Mouse (Mus musculus) limb, embryonic 10.5 days (tissue): ENCODE measurements around the gene Ank3. TPM values are rescaled to one million over a fixed set of nuclear protein-coding genes. Genes with fewer than 3 reads are reported as not detected.
A peak's percentile ranks its signal among the peaks of the same experiment; 100 is the strongest.

Source experiments
- DNase-seq: peaks from one replicate; pipeline ENCODE4 v3.0.0-alpha.2; 2017; ENCODE audit warnings: low spot score
- H3K27ac ChIP-seq: fragments of 300-500 bp; sonication (generic); 2 replicates; pipeline ENCODE4 v1.5.1; 2016; ENCODE audit warnings: mild to moderate bottlenecking
- H3K27me3 ChIP-seq: fragments of 300-500 bp; sonication (generic); 2 replicates; pipeline ENCODE4 v1.6.1; 2016; ENCODE audit warnings: low read depth, mild to moderate bottlenecking; ENCODE audit not compliant: poor library complexity, severe bottlenecking
- H3K36me3 ChIP-seq: fragments of 300-500 bp; sonication (generic); 2 replicates; pipeline ENCODE4 v1.6.1; 2016; ENCODE audit warnings: mild to moderate bottlenecking, moderate library complexity
- H3K4me1 ChIP-seq: fragments of 300-500 bp; sonication (generic); 2 replicates; pipeline ENCODE4 v1.6.1; 2016
- H3K4me3 ChIP-seq: fragments of 300-500 bp; sonication (generic); 2 replicates; pipeline ENCODE4 v1.5.1; 2016; ENCODE audit warnings: mild to moderate bottlenecking, moderate library complexity
- H3K9me3 ChIP-seq: fragments of 300-500 bp; sonication (generic); replicated peaks from 2 replicates; pipeline ENCODE4 v1.6.1; 2016; ENCODE audit warnings: mild to moderate bottlenecking
- WGBS: fragments of 180-500 bp; shearing (Covaris S2); methylation state at CpG from one replicate; pipeline ENCODE4 v1.1.7; 2016; 5-methylcytosine and 5-hydroxymethylcytosine counted together
- polyA plus RNA-seq: library from polyadenylated mRNA; unstranded; fragments of >200 nt; fragmentation: Nextera tagmentation; extraction: Ambion mirVana; gene quantifications from 2 replicates; pipeline ENCODE4 v1.2.1, GENCODE M21; 2016

Ank3 gene
- polyA plus RNA-seq, 1 experiment from 2014 or later, result 26.1 TPM

DNA sequence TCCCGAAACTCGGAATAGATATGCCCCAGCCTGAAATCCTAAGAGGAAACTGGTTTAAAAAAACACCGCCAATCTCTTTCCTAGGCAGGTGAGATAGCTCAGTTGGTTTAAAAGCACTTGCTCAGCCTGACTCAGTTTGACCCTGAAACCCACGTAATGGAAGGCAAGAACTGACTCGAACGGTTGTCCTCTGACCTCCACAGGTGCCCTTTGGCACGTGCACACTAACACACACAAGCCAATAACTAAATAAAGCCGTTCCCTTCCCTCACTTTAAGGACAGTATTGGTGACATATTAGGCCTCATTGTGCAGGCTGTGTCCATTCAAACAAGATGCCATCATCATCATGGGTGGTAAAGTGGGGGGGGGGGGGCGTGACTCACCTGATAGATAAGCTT is 528.4 kb downstream of the Ank3 start:
- H3K36me3 ChIP-seq, result peaks cover 8% of the 10 kb centered on the region; the same call in 1 of the 2 replicates
- no peaks in the 10 kb centered on the region for H3K27me3 ChIP-seq
- peak overlapping the region; percentile 53 for H3K4me3 ChIP-seq
- 9% methylated on average over 9 of the region's 9 CpGs for WGBS
- no peak for DNase-seq
- no peaks in the 10 kb centered on the region for H3K9me3 ChIP-seq
- H3K27ac ChIP-seq, result peak overlapping the region; percentile 72; the same call in 1 of the 2 replicates
- H3K4me1 ChIP-seq, result peaks cover 38% of the 10 kb centered on the region

- Histone ChIP-seq H3K36me3 (peaks cover 14% of the 10 kb centered on the region; the same call in 1 of the 2 replicates), H3K4me3 (no peak overlapping the region), H3K4me1 (peaks cover 38% of the 10 kb centered on the region), H3K27me3 (no peaks in the 10 kb centered on the region), H3K9me3 (no peaks in the 10 kb centered on the region), H3K27ac (no peak overlapping the region)
- no peak for DNase-seq
- 71% methylated on average over 7 of the region's 7 CpGs for WGBS
Measured at GRCm38 (mm10) chr10:69928358-69928757, 529.8 kb downstream of the Ank3 start.

GRCm38 (mm10) chr10:69930503-69930902 is 531.9 kb downstream of the Ank3 start:
- Histone ChIP-seq H3K4me1 (peaks cover 17% of the 10 kb centered on the region), H3K9me3 (no peaks in the 10 kb centered on the region), H3K27ac (no peak overlapping the region), H3K36me3 (peaks cover 30% of the 10 kb centered on the region), H3K4me3 (no peak overlapping the region), H3K27me3 (no peaks in the 10 kb centered on the region)
- WGBS, result 94% methylated on average over 8 of the region's 8 CpGs
- DNase-seq, result no peak

DNA sequence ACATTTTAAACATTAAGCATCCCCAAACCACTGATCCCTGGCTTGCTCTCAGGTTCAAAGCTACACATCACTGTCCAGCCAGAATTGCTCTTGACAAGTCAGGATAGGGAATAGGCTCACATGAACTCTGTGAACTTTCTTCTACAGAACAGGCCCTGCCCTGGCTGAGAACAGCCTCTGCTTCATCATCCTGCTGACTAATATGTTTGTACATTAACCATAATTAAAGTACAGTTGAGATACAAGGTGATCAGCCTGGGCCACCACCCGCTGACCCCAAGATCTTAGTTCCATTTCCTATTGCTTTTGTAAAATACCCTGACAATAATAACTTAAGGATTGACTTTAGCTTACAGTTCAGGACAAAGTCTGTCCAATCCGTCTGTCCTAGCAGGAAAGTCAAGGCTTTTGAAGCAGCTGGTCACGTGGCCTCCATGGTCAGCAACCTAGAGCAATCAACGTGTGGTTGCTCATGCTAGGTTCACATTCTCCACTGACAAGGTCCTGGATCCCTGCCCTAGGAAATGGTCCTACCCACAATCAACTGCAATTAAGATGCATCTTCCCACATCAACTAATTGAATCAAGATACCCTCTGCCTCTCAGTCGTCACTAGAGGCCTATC is 538.0 kb downstream of the Ank3 start:
- H3K36me3 ChIP-seq, result peaks cover 42% of the 10 kb centered on the region
- DNase-seq, result no peak
- H3K9me3 ChIP-seq, result no peaks in the 10 kb centered on the region
- 92% methylated on average over 5 of the region's 5 CpGs for WGBS
- no peaks in the 10 kb centered on the region for H3K4me1 ChIP-seq
- no peak overlapping the region for H3K4me3 ChIP-seq
- no peaks in the 10 kb centered on the region for H3K27me3 ChIP-seq
- H3K27ac ChIP-seq, result no peak overlapping the region

- DNase-seq, result no peak
- H3K9me3 ChIP-seq, result no peaks in the 10 kb centered on the region
- no peak overlapping the region for H3K27ac ChIP-seq
- 91% methylated on average over 7 of the region's 7 CpGs for WGBS
- H3K4me1 ChIP-seq, result no peaks in the 10 kb centered on the region
- peaks cover 40% of the 10 kb centered on the region for H3K36me3 ChIP-seq
- H3K27me3 ChIP-seq, result no peaks in the 10 kb centered on the region
- no peak overlapping the region for H3K4me3 ChIP-seq
Measured at GRCm38 (mm10) chr10:69937291-69937921, 538.8 kb downstream of the Ank3 start.

DNA sequence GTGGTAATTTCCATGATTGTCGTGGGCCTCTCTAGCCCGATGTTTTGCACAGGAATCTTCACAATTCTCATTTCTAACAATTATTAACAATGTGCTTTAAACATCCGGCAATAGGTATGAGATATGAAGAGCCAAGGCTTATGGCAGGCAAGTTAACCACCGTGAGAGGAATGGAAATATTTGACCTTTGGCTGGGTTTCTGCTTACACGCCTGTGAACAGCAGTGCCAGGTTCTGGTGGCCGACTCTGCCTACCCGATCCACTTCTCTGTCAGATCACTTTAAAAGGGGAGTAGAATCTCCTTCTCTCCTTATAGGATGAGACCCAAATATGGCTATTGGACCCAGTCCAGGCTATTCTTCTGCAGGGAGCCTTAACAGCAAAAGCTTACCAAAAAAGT is 540.6 kb downstream of the Ank3 start:
- Histone ChIP-seq H3K27me3 (no peaks in the 10 kb centered on the region), H3K27ac (no peak overlapping the region), H3K36me3 (peaks cover 28% of the 10 kb centered on the region), H3K4me1 (no peaks in the 10 kb centered on the region), H3K4me3 (no peak overlapping the region), H3K9me3 (no peaks in the 10 kb centered on the region)
- no peak for DNase-seq
- WGBS, result 93% methylated on average over 7 of the region's 7 CpGs

DNA sequence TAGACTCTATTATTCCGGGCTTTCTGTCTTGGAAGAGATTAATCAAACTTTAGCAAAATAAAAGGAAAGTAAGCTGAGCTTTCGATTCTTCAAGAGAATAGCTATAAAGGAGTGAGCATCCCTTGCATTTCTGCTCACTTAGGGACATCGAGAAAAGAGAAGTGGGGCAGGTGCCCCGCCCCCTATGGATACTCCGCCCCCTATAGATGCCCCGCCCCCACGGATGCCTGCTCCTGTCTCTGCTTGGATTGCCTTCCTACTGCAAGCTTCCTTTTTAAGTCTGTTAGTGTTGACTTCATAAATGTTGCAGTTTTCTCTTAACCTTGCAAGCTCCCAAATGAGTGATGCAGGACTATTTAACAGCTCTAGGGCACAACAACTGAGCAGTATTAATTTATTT is 541.4 kb downstream of the Ank3 start:
- WGBS, result 76% methylated on average over 7 of the region's 7 CpGs
- Histone ChIP-seq H3K9me3 (no peaks in the 10 kb centered on the region), H3K4me1 (no peaks in the 10 kb centered on the region), H3K4me3 (no peak overlapping the region), H3K27ac (no peak overlapping the region), H3K36me3 (peaks cover 24% of the 10 kb centered on the region), H3K27me3 (no peaks in the 10 kb centered on the region)
- DNase-seq, result no peak

DNA sequence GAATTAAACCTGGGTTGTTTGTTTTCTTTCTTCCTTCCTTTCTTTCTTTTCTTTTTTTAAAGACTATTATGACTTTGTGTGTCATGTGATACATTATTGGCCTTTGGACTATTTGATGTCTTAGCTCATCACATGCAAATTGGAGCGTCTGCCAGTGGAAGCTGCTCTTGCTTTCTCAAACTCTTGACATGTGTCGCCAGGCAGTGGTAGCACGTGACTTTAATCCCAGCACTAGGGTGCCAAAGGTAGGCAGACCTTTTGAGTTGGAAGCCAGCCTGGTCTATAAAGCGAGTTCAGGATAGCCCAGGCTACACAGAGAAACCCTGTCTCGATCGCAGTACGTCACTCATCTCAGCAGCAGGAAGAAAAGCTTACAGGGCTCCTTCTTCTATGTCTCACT is 542.4 kb downstream of the Ank3 start:
- H3K4me1 ChIP-seq, result no peaks in the 10 kb centered on the region
- no peak overlapping the region for H3K4me3 ChIP-seq
- no peaks in the 10 kb centered on the region for H3K9me3 ChIP-seq
- no peak overlapping the region for H3K27ac ChIP-seq
- DNase-seq, result no peak
- peaks cover 16% of the 10 kb centered on the region for H3K36me3 ChIP-seq
- H3K27me3 ChIP-seq, result no peaks in the 10 kb centered on the region
- WGBS, result 95% methylated on average over 7 of the region's 7 CpGs

DNA sequence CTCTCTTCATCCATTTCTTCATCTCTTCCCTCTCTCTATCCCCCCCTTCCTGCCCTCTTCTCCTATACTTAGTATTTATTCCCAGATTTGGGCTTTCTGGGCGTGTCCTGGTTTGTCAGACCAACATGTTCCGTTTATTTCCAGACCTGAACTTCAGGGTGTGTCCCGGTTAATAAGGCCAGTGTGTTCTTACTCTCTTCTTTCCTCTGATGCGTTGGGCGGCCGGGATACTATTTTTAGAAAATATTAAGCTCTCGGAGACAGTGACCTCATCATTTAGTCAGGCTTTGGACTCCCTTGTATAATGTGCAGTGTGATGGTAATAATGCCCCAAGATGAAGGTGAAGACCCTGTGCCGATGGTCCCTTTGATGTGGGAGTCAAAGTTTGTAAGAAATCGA is 546.3 kb downstream of the Ank3 start:
- H3K27me3 ChIP-seq, result no peaks in the 10 kb centered on the region
- no peak overlapping the region for H3K4me3 ChIP-seq
- H3K27ac ChIP-seq, result no peak overlapping the region
- no peak for DNase-seq
- H3K36me3 ChIP-seq, result peaks cover 8% of the 10 kb centered on the region; the same call in 1 of the 2 replicates
- WGBS, result 92% methylated on average over 9 of the region's 9 CpGs
- H3K4me1 ChIP-seq, result no peaks in the 10 kb centered on the region
- H3K9me3 ChIP-seq, result no peaks in the 10 kb centered on the region

DNA sequence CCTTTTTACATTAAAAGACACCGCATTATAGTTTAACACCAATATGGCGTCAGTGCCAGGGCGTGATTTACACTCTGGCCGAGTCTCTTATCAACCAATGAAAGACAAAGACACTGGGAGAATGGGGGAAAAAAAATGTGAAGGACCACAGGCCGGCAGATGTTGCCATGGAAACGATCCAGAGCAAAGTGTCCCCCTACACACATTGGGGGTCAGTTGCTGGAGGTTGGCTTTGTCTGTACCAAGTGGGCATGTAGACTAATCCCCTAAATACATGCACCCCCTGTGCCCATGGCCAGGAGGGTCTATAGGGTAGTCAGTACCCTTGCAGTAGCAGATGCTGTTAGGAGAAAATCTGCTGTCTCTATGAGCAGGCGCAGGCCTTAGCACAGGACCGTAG is 547.3 kb downstream of the Ank3 start:
- H3K4me1 ChIP-seq, result no peaks in the 10 kb centered on the region
- H3K27ac ChIP-seq, result no peak overlapping the region
- 86% methylated on average over 8 of the region's 8 CpGs for WGBS
- no peak overlapping the region for H3K4me3 ChIP-seq
- H3K36me3 ChIP-seq, result 0 out of 2 replicates have a peak, but pooled peaks cover 6% of the 10 kb centered on the region
- H3K9me3 ChIP-seq, result no peaks in the 10 kb centered on the region
- DNase-seq, result no peak
- no peaks in the 10 kb centered on the region for H3K27me3 ChIP-seq

DNA sequence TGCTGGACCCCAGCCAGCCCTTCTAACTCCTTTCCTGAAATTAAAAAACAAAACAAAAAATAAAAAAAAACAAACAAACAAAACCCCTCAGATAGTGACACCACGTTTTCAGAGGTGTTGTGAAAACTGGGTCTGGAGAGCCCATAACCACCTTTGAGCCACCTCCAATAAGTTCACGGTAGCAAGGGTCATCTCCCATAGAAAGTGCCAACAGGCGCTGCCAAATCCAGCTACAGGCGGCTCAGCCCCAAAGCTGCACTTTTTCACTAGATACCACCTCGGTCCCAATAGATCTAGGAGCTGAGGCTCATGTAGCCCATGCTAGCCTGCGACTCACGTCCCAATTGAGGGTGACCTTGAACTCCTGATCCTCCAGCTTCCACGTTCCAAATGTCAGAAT is 547.7 kb downstream of the Ank3 start:
- H3K4me1 ChIP-seq, result no peaks in the 10 kb centered on the region
- H3K36me3 ChIP-seq, result 0 out of 2 replicates have a peak, but pooled peaks cover 3% of the 10 kb centered on the region
- DNase-seq, result no peak
- H3K27me3 ChIP-seq, result no peaks in the 10 kb centered on the region
- H3K27ac ChIP-seq, result no peak overlapping the region
- WGBS, result 85% methylated on average over 8 of the region's 8 CpGs
- H3K4me3 ChIP-seq, result no peak overlapping the region
- H3K9me3 ChIP-seq, result no peaks in the 10 kb centered on the region

DNA sequence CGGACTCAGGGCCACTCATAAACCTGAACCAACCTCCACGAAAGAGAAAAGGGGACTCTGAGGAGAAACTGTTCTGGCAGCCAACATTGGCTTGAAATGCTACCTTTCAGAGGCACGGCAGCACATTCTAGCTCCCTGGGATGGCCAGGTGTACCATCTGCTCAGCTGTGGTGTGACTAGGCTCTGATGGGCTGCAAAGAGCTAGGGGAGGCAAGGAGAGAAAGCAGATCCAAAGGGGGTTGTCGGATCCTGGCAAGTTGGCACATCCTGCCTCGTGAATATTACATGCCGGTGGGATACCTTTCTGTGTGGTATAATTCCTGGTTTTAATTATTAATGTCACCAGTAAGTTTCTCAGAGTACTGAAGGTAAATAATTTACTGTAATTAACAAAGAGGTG is 548.5 kb downstream of the Ank3 start:
- no peaks in the 10 kb centered on the region for H3K9me3 ChIP-seq
- H3K36me3 ChIP-seq, result no peaks in the 10 kb centered on the region
- H3K4me1 ChIP-seq, result no peaks in the 10 kb centered on the region
- no peak overlapping the region for H3K4me3 ChIP-seq
- no peaks in the 10 kb centered on the region for H3K27me3 ChIP-seq
- 94% methylated on average over 6 of the region's 6 CpGs for whole genome bisulfite sequencing
- H3K27ac ChIP-seq, result no peak overlapping the region
- DNase-seq, result no peak

DNA sequence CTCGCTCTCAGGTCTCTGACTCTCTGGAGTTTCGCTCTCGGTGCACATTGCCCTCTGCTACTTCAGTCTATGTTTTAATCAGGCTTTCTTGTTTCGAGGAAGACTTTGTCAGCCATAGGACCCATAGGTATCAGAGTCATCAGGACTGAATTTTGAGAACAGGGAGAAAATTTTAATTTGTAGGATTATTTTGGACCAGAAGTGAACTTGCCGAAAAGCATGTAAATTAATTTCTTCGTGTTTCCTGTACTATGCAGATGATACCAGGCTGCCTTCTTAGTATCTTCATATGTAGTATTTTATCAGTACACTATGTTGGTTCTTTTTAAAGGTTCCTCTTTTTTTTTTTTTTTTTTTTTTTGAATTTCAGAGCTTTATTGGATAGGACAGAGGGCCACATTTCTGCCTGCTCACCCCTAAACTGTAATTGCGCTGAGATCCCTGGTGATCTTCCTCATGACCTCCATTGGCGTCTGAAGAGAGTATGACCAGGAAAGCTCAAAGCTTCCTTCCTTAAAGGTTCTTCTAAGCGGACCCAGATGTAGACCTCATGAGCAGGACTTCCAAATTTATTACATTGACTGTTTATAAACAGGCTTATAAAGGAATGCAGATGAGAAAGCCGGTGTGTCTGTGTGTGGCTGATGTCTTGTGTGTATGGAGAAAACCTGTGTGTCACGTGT is 551.8 kb downstream of the Ank3 start:
- no peak overlapping the region for H3K27ac ChIP-seq
- no peaks in the 10 kb centered on the region for H3K27me3 ChIP-seq
- no peaks in the 10 kb centered on the region for H3K9me3 ChIP-seq
- DNase-seq, result no peak
- 90% methylated on average over 11 of the region's 11 CpGs for WGBS
- no peaks in the 10 kb centered on the region for H3K4me1 ChIP-seq
- no peak overlapping the region for H3K4me3 ChIP-seq
- H3K36me3 ChIP-seq, result peaks cover 3% of the 10 kb centered on the region; the same call in 1 of the 2 replicates
